Mouse (Mus musculus) neural tube, embryonic 14.5 days (tissue): ENCODE measurements around the gene 2610507B11Rik. TPM values are rescaled to one million over a fixed set of nuclear protein-coding genes. Genes with fewer than 3 reads are reported as not detected.
"Not testable (repeated sequence)": the region's sequence is repeated elsewhere in the genome, so short reads cannot be mapped to it uniquely, and the experiment has no call there.

Experiments
- ATAC-seq: fragments of 200-750 bp; cut with Nextera tagmentation; 2 replicates; pipeline ENCODE4 v1.8.0; 2017; ENCODE audit warnings: low read depth, mild to moderate bottlenecking, moderate TSS enrichment, moderate library complexity
- H3K27ac ChIP-seq: fragments of 300-500 bp; sonication (generic); 2 replicates; pipeline ENCODE4 v1.5.1; 2014; ENCODE audit warnings: low read depth, mild to moderate bottlenecking, control low read depth, low read length, moderate library complexity, mixed read lengths
- H3K27me3 ChIP-seq: fragments of 300-500 bp; sonication (generic); 2 replicates; pipeline ENCODE4 v1.6.1; 2014; ENCODE audit warnings: low read length; ENCODE audit not compliant: control insufficient read depth, insufficient read depth
- H3K36me3 ChIP-seq: fragments of 300-500 bp; sonication (generic); 2 replicates; pipeline ENCODE4 v1.6.1; 2014; ENCODE audit warnings: low read length, mixed read lengths; ENCODE audit not compliant: control insufficient read depth, insufficient read depth
- H3K4me1 ChIP-seq: fragments of 300-500 bp; sonication (generic); 2 replicates; pipeline ENCODE4 v1.6.1; 2014; ENCODE audit warnings: low read length; ENCODE audit not compliant: control insufficient read depth, insufficient read depth
- H3K4me2 ChIP-seq: fragments of 300-500 bp; sonication (generic); 2 replicates; pipeline ENCODE4 v1.6.1; 2014; ENCODE audit warnings: mild to moderate bottlenecking, low read depth, low read length, control low read depth
- H3K4me3 ChIP-seq: fragments of 300-500 bp; sonication (generic); 2 replicates; pipeline ENCODE4 v1.5.1; 2014; ENCODE audit warnings: low read depth, low read length, control low read depth, mixed read lengths
- H3K9ac ChIP-seq: fragments of 300-500 bp; sonication (generic); replicated peaks from 2 replicates; pipeline ENCODE4 v1.6.1; 2014; ENCODE audit warnings: low read depth, mild to moderate bottlenecking, control low read depth, low read length, mixed read lengths
- H3K9me3 ChIP-seq: fragments of 300-500 bp; sonication (generic); 2 replicates; pipeline ENCODE4 v1.6.1; 2016; ENCODE audit warnings: low read length; ENCODE audit not compliant: control insufficient read depth
- WGBS: fragments of 180-500 bp; shearing (Covaris S2); extraction: QIAGEN DNeasy Blood & Tissue Kit; methylation state at CpG from one replicate; pipeline ENCODE4 v1.1.7; 2014; 5-methylcytosine and 5-hydroxymethylcytosine counted together
- polyA plus RNA-seq: library from polyadenylated mRNA; unstranded; fragments of >200 nt; fragmentation: Nextera tagmentation; extraction: Ambion mirVana; gene quantifications from 2 replicates; pipeline ENCODE4 v1.2.1, GENCODE M21; 2014

The 2610507B11Rik gene
- polyA plus RNA-seq, 1 experiment from 2014 or later: 73.7 TPM

DNA sequence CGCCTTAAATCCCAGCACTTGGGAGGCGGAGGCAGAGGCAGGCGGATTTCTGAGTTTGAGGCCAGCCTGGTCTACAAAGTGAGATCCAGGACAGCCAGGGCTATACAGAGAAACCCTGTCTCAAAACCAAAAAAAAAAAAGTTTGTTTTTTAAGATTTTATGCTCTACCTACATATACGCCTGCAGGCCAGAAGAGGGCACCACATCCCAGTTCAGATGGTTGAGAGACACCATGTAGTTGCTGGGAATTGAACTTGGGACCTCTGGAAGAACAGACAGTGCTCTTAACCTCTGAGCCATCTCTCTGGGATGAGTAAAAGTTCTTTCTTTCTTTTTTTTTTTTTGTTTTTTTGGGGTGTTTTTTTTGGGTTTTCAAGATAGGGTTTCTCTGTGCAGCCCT lies 14.6 kb downstream of the 2610507B11Rik start:
- H3K4me2 ChIP-seq, H3K9me3 ChIP-seq, H3K4me3 ChIP-seq, H3K9ac ChIP-seq, H3K27ac ChIP-seq, ATAC-seq, H3K27me3 ChIP-seq, H3K4me1 ChIP-seq: not testable (repeated sequence)
- peaks cover 88% of the 10 kb centered on the region for H3K36me3 ChIP-seq
- WGBS: 100% methylated on average over 4 of the region's 4 CpGs

DNA sequence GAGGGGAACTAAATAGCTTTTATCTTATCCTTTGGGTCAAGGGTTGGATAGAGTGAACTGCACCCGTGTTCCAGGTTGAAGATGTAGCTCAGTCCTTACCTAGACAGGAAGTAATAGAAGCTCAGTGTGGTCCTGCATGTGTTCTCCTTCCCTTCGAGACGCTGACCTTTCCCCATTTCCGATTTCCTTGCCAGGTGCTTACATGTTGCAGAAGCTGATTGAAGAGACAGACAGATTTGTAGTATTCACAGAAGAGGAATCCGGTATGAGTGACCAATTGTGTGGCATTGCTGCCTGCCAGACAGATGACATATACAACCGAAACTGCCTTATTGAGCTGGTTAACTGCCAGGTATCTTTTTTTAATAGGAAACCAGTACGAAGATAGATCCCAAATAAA lies 17.3 kb downstream of the 2610507B11Rik start:
- ATAC-seq: no peak
- peaks cover 88% of the 10 kb centered on the region for H3K36me3 ChIP-seq
- H3K9ac ChIP-seq: no peak overlapping the region
- H3K27ac ChIP-seq: no peak overlapping the region
- H3K4me1 ChIP-seq: no peaks in the 10 kb centered on the region
- no peak overlapping the region for H3K4me3 ChIP-seq
- H3K27me3 ChIP-seq: no peaks in the 10 kb centered on the region
- no peaks in the 10 kb centered on the region for H3K9me3 ChIP-seq
- WGBS: 89% methylated on average over 7 of the region's 7 CpGs
- H3K4me2 ChIP-seq: no peak overlapping the region

DNA sequence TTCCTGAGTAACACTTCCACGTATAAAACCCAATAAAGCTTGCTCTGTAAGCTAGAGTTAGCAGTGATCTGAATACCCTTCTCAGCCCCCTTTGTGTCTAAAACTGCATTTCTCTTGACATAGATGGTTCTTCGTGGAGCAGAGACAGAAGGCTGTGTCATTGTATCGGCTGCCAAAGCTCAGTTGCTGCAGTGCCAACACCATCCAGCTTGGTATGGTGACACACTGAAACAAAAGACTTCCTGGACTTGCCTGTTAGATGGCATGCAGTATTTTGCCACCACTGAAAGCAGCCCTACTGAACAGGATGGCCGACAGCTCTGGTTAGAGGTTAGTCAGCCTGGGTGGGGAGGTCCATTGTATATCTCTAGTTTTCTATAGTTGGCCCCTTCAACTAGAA lies 18.0 kb downstream of the 2610507B11Rik start:
- peaks cover 90% of the 10 kb centered on the region for H3K36me3 ChIP-seq
- no peaks in the 10 kb centered on the region for H3K9me3 ChIP-seq
- H3K27me3 ChIP-seq: no peaks in the 10 kb centered on the region
- H3K4me2 ChIP-seq: no peak overlapping the region
- no peak overlapping the region for H3K4me3 ChIP-seq
- H3K27ac ChIP-seq: no peak overlapping the region
- ATAC-seq: no peak
- 91% methylated on average over 4 of the region's 4 CpGs for WGBS
- H3K9ac ChIP-seq: no peak overlapping the region
- H3K4me1 ChIP-seq: no peaks in the 10 kb centered on the region

DNA sequence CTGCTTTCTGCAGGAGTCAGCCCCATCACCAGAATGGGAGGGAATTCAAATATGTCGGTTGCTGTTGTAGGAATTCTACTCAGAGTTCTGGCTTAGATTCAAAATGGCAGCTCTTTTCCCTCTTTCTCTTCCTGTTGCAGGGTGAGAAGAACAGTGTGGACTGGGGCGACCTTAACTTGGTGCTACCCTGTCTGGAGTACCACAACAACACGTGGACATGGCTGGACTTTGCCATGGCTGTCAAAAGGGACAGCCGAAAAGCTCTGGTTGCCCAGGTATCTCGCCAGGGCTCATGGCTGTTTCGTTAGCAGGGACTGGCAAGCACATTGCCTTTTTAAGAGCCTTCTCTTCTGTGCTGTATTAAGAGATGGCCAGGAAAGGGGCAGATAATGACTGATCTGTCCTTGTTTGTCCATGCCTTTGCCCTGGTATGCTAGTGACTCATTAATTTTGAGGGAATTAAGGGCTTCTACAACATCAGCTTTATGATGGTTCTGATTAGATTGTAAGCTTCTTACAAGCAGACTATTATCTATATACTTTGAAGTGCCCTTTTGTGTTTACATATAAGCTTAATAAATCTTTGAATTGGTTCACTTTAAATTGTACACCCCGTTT lies 27.7 kb downstream of the 2610507B11Rik start:
- no peak overlapping the region for H3K4me2 ChIP-seq
- no peaks in the 10 kb centered on the region for H3K9me3 ChIP-seq
- ATAC-seq: no peak
- 93% methylated on average over 7 of the region's 7 CpGs for WGBS
- H3K27ac ChIP-seq: no peak overlapping the region
- no peak overlapping the region for H3K9ac ChIP-seq
- no peaks in the 10 kb centered on the region for H3K27me3 ChIP-seq
- H3K4me1 ChIP-seq: no peaks in the 10 kb centered on the region
- H3K4me3 ChIP-seq: no peak overlapping the region
- H3K36me3 ChIP-seq: peaks cover 62% of the 10 kb centered on the region

- peaks cover 48% of the 10 kb centered on the region for H3K36me3 ChIP-seq
Measured at GRCm38 (mm10) chr11:78290654-78291053, 29.1 kb downstream of the 2610507B11Rik start, which contains the start of gene BC030499. BC030499 (plus strand) TSS chr11:78290841.

DNA sequence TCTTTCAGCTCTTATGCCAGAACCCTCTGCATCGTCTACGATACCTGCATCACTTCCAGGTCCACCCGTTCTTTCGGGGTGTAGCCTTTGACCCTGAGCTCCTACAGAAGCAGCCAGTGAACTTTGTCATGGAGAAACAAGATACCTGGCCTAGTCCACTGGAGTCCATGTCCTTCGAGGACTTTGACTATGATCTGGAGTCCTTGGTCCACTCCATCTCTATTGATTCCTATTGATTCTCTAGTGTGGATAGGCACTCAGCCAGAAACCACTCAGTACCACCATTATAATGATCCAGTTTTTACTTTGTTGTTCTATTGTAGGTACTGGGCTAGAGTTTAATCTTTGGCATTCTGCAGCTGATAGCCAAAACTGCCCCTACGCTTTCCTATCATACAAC lies 33.0 kb downstream of the 2610507B11Rik start:
- H3K36me3 ChIP-seq: peaks cover 14% of the 10 kb centered on the region
- no peak overlapping the region for H3K4me3 ChIP-seq
- no peaks in the 10 kb centered on the region for H3K4me1 ChIP-seq
- no peaks in the 10 kb centered on the region for H3K9me3 ChIP-seq
- no peak for ATAC-seq
- no peaks in the 10 kb centered on the region for H3K27me3 ChIP-seq
- 93% methylated on average over 6 of the region's 6 CpGs for WGBS
- H3K9ac ChIP-seq: no peak overlapping the region
- no peak overlapping the region for H3K4me2 ChIP-seq
- no peak overlapping the region for H3K27ac ChIP-seq

More at GRCm38 (mm10) chr11:78290654-78291053, 29.1 kb downstream of the 2610507B11Rik start, which contains the start of gene BC030499:
- no peak within 1 kb of the TSS for H3K9ac ChIP-seq
- WGBS: 90% methylated on average over 4 of the region's 4 CpGs
- no peaks in the 10 kb centered on the region for H3K9me3 ChIP-seq
- ATAC-seq: no peak
- no peak within 1 kb of the TSS for H3K4me2 ChIP-seq
- no peaks in the 10 kb centered on the region for H3K4me1 ChIP-seq
- no peaks in the 10 kb centered on the region for H3K27me3 ChIP-seq
- H3K27ac ChIP-seq: no peak within 1 kb of the TSS
- H3K4me3 ChIP-seq: no peak within 1 kb of the TSS

GRCm38 (mm10) chr11:78300917-78301316 lies 39.4 kb downstream of the 2610507B11Rik start:
- peak overlapping the region; percentile 97 for H3K4me2 ChIP-seq
- no peaks in the 10 kb centered on the region for H3K36me3 ChIP-seq
- peak; percentile 31; the same call in 1 of the 2 replicates for ATAC-seq
- 72% methylated on average over 7 of the region's 7 CpGs for WGBS
- H3K27ac ChIP-seq: no peak overlapping the region
- no peaks in the 10 kb centered on the region for H3K9me3 ChIP-seq
- H3K4me1 ChIP-seq: peaks cover 7% of the 10 kb centered on the region; the same call in 1 of the 2 replicates
- no peaks in the 10 kb centered on the region for H3K27me3 ChIP-seq
- peak overlapping the region; percentile 47 for H3K4me3 ChIP-seq
- peak overlapping the region; percentile 37 for H3K9ac ChIP-seq

GRCm38 (mm10) chr11:78301357-78302084 lies 40.0 kb downstream of the 2610507B11Rik start, which contains the start of gene Spag5:
Spag5 (plus strand) TSS chr11:78301529.
- Histone ChIP-seq H3K36me3 (no peaks in the 10 kb centered on the region), H3K27ac (no peak within 1 kb of the TSS), H3K4me3 (peak within 1 kb of the TSS; percentile 47), H3K9me3 (no peaks in the 10 kb centered on the region), H3K9ac (peak within 1 kb of the TSS; percentile 37), H3K4me2 (peak within 1 kb of the TSS; percentile 97), H3K27me3 (no peaks in the 10 kb centered on the region), H3K4me1 (peaks cover 7% of the 10 kb centered on the region; the same call in 1 of the 2 replicates)
- WGBS: under 1% methylated on average over 49 of the region's 49 CpGs
- ATAC-seq: peak; percentile 100

GRCm38 (mm10) chr11:78305272-78305671 lies 43.7 kb downstream of the 2610507B11Rik start:
- H3K9me3 ChIP-seq: no peaks in the 10 kb centered on the region
- H3K4me2 ChIP-seq: no peak overlapping the region
- 93% methylated on average over 4 of the region's 4 CpGs for WGBS
- H3K27ac ChIP-seq: no peak overlapping the region
- H3K4me3 ChIP-seq: no peak overlapping the region
- no peaks in the 10 kb centered on the region for H3K27me3 ChIP-seq
- no peak overlapping the region for H3K9ac ChIP-seq
- peaks cover 7% of the 10 kb centered on the region; the same call in 1 of the 2 replicates for H3K4me1 ChIP-seq
- no peak for ATAC-seq
- H3K36me3 ChIP-seq: no peaks in the 10 kb centered on the region
